Mouse (Mus musculus) midbrain, embryonic 11.5 days (tissue): Measurements from ENCODE around the gene Tedc1. TPM values are rescaled to one million over a fixed set of nuclear protein-coding genes. Genes with fewer than 3 reads are reported as not detected.

Source experiments
- ATAC-seq: fragments of 200-750 bp; cut with Nextera tagmentation; 2 replicates; pipeline ENCODE4 v1.8.0; 2017; ENCODE audit warnings: moderate TSS enrichment, moderate library complexity; ENCODE audit not compliant: low FRiP score
- DNase-seq: peaks from one replicate; pipeline ENCODE4 v3.0.0; 2015; ENCODE audit warnings: low spot score; ENCODE audit errors: missing footprints
- H3K27ac ChIP-seq: fragments of 300-500 bp; sonication (generic); 2 replicates; pipeline ENCODE4 v1.5.1; 2014; ENCODE audit warnings: low read depth, low read length
- H3K27me3 ChIP-seq: fragments of 300-500 bp; sonication (generic); 2 replicates; pipeline ENCODE4 v1.6.1; 2014; ENCODE audit warnings: mild to moderate bottlenecking, low read length, moderate library complexity, mixed read lengths; ENCODE audit not compliant: control insufficient read depth, insufficient read depth
- H3K36me3 ChIP-seq: fragments of 300-500 bp; sonication (generic); 2 replicates; pipeline ENCODE4 v1.6.1; 2014; ENCODE audit warnings: mild to moderate bottlenecking, low read length, moderate library complexity, mixed read lengths; ENCODE audit not compliant: control insufficient read depth, insufficient read depth
- H3K4me1 ChIP-seq: fragments of 300-500 bp; sonication (generic); 2 replicates; pipeline ENCODE4 v1.6.1; 2014; ENCODE audit warnings: low read length; ENCODE audit not compliant: control insufficient read depth, insufficient read depth
- H3K4me2 ChIP-seq: fragments of 300-500 bp; sonication (generic); 2 replicates; pipeline ENCODE4 v1.6.1; 2014; ENCODE audit warnings: mild to moderate bottlenecking, moderate library complexity
- H3K4me3 ChIP-seq: fragments of 300-500 bp; sonication (generic); 2 replicates; pipeline ENCODE4 v1.5.1; 2014; ENCODE audit warnings: low read depth, low read length
- H3K9ac ChIP-seq: fragments of 300-500 bp; sonication (generic); 2 replicates; pipeline ENCODE4 v1.6.1; 2014; ENCODE audit warnings: low read length
- H3K9me3 ChIP-seq: fragments of 300-500 bp; sonication (generic); 2 replicates; pipeline ENCODE4 v1.6.1; 2016; ENCODE audit warnings: low read length; ENCODE audit not compliant: control insufficient read depth
- WGBS: fragments of 180-500 bp; shearing (Covaris S2); extraction: QIAGEN DNeasy Blood & Tissue Kit; methylation state at CpG from one replicate; pipeline ENCODE4 v1.1.7; 2014; 5-methylcytosine and 5-hydroxymethylcytosine counted together
- polyA plus RNA-seq: library from polyadenylated mRNA; unstranded; fragments of >200 nt; fragmentation: Nextera tagmentation; extraction: Ambion mirVana; gene quantifications from 2 replicates; pipeline ENCODE4 v1.2.1, GENCODE M21; 2014

Tedc1 gene
- polyA plus RNA-seq, 1 experiment from 2014 or later, result 31.5 TPM

DNA sequence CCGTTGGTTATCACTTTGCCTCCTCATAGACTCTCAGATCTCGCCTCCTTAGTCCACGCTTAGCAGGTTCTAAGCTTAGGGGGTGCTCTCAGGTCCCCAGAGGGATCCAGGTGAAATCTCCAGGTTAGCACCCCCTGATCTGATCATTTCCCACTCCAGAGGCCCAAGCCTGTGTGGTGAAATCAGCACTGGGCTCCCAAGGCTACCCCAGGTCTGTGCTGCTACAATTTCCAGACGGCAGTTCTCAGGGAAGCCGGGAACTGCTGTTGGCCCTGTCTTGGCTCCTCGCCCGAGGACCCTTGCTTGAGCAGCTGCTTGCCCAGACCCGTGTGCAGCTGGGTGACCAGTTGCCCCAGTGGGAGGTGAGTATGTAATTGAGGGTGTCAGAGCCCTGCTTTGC, 781 bp downstream of the Tedc1 start:
- Histone ChIP-seq H3K27ac (no peak overlapping the region), H3K27me3 (peaks cover 6% of the 10 kb centered on the region; the same call in 1 of the 2 replicates), H3K9ac (peak overlapping the region; percentile 71), H3K4me3 (peak overlapping the region; percentile 70), H3K4me2 (peak overlapping the region; percentile 82), H3K36me3 (no peaks in the 10 kb centered on the region), H3K4me1 (peaks cover 20% of the 10 kb centered on the region), H3K9me3 (no peaks in the 10 kb centered on the region)
- DNase-seq (no peak), ATAC-seq (no peak)
- 39% methylated on average over 8 of the region's 8 CpGs for WGBS

DNA sequence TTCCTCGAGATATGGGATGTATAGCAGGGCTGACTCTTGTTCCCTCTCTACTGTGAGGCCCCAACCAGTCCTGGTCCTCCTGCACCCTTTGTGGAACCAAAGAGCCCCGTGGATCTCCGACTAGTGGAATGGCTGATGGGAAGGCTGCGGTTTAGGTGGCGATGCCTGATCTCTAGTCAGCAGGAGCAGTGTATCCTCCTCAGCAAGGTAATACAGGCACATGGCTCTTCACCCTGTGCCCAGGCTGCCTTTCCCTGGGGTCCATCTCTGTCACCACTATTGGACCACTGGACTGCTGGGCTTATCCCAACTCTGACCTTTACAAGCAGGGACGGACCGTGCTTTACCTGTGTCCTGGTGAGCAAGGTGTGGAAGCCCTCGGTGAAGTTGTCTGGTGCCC, 1.3 kb downstream of the Tedc1 start:
- no peaks in the 10 kb centered on the region for H3K9me3 ChIP-seq
- 91% methylated on average over 8 of the region's 8 CpGs for WGBS
- H3K27me3 ChIP-seq, result peaks cover 4% of the 10 kb centered on the region; the same call in 1 of the 2 replicates
- DNase-seq (no peak), ATAC-seq (no peak)
- H3K9ac ChIP-seq, result peak overlapping the region; percentile 71; the same call in 1 of the 2 replicates
- peak overlapping the region; percentile 82; the same call in 1 of the 2 replicates for H3K4me2 ChIP-seq
- H3K4me3 ChIP-seq, result no peak overlapping the region
- H3K36me3 ChIP-seq, result peaks cover under 1% of the 10 kb centered on the region; the same call in 1 of the 2 replicates
- H3K4me1 ChIP-seq, result peaks cover 17% of the 10 kb centered on the region
- H3K27ac ChIP-seq, result no peak overlapping the region

DNA sequence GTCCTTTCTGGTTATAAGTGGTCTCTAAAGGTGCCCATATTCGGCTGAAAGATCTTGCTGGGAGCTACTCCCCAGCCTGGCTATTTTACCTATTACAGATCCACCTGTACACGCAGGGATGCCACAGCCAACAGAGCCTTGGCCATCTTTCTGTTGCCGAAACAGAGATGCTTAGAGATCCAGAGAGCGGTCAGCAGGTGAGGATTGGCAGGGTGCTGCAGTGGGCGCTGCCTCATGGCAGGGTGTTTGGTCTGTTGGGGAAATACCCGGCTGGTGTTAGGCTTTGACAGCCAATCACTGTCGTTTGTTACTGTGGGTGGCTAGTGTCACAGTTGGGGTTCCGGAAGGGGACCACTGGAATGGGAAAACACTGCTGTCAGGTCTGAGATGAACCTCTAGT, 1.8 kb downstream of the Tedc1 start:
- peaks cover 17% of the 10 kb centered on the region for H3K4me1 ChIP-seq
- no peak overlapping the region for H3K4me2 ChIP-seq
- peaks cover 3% of the 10 kb centered on the region for H3K36me3 ChIP-seq
- no peak overlapping the region for H3K27ac ChIP-seq
- H3K4me3 ChIP-seq, result no peak overlapping the region
- ATAC-seq (no peak), DNase-seq (no peak)
- no peaks in the 10 kb centered on the region for H3K9me3 ChIP-seq
- WGBS, result 92% methylated on average over 8 of the region's 8 CpGs
- H3K9ac ChIP-seq, result no peak overlapping the region
- H3K27me3 ChIP-seq, result peaks cover 2% of the 10 kb centered on the region; the same call in 1 of the 2 replicates

DNA sequence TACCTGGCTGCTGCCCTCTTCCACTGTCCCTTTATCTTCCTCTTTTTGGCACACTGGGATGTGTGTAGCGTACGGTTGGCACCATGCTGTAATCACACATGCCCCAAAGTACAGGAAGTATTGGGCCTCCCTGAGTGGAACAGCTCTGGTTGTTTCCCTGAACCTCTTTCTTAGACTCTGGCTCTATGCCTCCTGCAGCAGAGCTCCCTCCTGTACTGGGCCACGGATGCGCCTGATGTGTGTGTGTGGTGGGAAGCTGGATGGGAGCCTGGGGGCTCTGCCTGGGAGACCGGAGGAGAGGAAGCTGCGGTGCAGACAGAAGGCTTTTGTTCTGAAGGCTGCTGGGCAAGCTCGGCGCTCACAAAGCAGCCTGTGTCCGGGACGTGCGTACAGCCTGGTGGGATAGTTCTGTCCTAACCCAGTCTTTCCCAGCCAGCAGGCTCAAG, 7.4 kb downstream of the Tedc1 start:
- H3K27me3 ChIP-seq, result no peaks in the 10 kb centered on the region
- peak; percentile 31; the same call in 1 of the 2 replicates for ATAC-seq
- no peak overlapping the region for H3K4me2 ChIP-seq
- no peak overlapping the region for H3K9ac ChIP-seq
- WGBS, result 87% methylated on average over 11 of the region's 11 CpGs
- H3K4me1 ChIP-seq, result no peaks in the 10 kb centered on the region
- DNase-seq, result no peak
- 0 out of 2 replicates have a peak overlapping the region, but pooled peaks have one; percentile 25 for H3K27ac ChIP-seq
- no peak overlapping the region for H3K4me3 ChIP-seq
- no peaks in the 10 kb centered on the region for H3K9me3 ChIP-seq
- H3K36me3 ChIP-seq, result peaks cover 7% of the 10 kb centered on the region

DNA sequence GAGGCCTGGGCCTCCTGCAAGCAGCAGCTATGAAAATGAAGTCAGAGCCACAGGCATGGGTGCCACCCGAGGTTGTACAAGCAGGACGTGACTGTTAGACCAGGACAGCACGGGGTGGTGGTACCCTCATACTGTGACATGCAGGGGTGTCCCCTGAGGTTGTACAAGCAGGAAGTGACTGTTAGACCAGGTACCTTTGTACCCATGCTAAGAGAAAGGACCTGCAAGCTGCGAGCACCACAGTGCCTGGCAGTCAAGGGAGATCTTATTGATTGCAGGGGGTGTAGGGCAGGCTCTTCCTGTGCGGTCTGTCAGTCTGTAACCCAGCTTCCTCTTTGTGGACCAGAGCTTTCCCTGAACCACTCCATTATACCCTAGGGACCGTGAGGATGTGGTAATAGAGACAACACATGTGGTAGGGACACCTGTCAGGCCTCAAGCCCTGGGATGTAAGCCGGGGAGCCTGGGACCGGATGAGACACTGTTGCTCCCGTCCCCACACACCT, 11.9 kb downstream of the Tedc1 start:
- Histone ChIP-seq H3K9me3 (no peaks in the 10 kb centered on the region), H3K4me1 (no peaks in the 10 kb centered on the region), H3K9ac (no peak overlapping the region), H3K4me2 (no peak overlapping the region), H3K27ac (no peak overlapping the region), H3K27me3 (no peaks in the 10 kb centered on the region), H3K36me3 (peaks cover 4% of the 10 kb centered on the region), H3K4me3 (no peak overlapping the region)
- 87% methylated on average over 9 of the region's 9 CpGs for WGBS
- no peak for ATAC-seq
- DNase-seq, result no peak

DNA sequence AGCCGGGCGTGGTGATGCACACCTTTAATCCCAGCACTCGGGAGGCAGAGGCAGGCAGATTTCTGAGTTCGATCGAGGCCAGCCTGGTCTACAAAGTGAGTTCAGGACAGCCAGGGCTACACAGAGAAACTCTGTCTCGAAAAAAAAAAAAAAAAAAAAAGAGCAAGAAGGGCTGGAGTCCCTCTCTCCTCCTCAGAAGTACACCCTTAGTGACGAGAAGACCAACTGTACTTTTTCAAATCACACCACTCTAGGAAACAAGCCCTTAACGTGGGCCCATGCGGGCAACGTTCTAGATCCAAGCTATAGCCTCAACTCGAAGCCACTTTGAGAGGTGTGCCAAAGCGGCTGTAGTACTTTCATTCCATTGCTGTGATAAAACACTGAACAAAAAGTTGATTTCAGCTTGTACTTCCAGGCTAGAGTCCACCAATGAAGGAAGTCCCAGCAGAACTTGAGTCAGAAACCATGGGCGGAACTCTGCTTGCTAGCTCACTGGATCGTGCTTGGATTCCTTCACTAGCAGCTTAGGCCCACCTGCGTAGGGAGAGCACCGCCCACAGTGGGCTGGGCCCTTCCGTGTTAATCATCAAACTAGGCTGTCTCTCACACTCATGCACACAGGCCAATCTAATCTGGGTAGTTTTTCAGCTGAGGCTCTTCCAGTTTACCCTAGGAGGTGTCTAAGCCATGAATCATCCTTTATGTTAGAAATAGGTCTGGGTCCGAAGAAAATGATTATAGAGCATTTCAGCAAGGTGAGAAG, 20.9 kb downstream of the Tedc1 start:
- no peaks in the 10 kb centered on the region for H3K4me1 ChIP-seq
- H3K36me3 ChIP-seq, result no peaks in the 10 kb centered on the region
- no peaks in the 10 kb centered on the region for H3K27me3 ChIP-seq
- H3K9me3 ChIP-seq, result no peaks in the 10 kb centered on the region
- DNase-seq, result no peak
- ATAC-seq, result no peak
- no peak overlapping the region for H3K9ac ChIP-seq
- no peak overlapping the region for H3K4me3 ChIP-seq
- WGBS, result 90% methylated on average over 18 of the region's 18 CpGs
- H3K4me2 ChIP-seq, result no peak overlapping the region
- no peak overlapping the region for H3K27ac ChIP-seq

DNA sequence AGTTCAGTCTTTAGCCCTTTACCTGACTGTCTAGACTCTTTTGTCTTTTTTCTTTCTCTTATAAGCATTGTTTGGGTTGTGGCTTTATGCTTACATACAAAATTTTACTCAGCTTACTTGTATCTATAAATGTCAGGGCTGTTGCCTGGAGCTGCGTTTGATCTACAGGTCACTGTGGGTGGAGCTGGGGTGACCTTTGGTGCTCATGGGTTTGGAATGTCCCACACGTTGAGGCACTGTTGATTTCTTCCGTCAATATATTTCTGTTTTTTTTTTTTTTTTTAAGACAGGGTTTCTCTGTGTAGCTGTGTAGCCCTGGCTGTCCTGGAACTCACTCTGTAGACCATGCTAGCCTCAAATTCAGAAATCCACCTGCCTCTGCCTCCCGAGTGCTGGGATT, 24.8 kb downstream of the Tedc1 start:
- no peak overlapping the region for H3K4me3 ChIP-seq

DNA sequence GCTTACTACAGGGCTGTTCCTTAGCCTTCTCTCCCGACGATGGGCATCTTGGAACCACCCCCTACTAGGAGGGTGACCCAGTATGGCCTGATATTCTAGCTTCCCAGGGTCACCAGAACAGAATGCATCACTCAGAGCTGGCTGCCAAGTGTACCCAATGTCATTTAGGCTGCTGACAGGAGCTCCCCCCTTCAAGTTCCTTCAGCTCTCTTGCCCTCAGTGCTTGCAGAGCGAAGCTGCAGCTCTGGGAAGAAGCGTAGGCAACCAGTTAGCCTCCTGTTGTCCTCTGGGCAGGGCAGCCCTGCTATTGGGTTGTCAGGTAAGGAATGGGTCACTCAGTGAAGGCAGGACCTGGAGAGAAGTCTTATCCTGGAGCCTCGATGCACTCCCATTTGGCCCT, 28.7 kb downstream of the Tedc1 start:
- H3K4me1 ChIP-seq, result peaks cover 17% of the 10 kb centered on the region
- peaks cover 8% of the 10 kb centered on the region for H3K36me3 ChIP-seq
- 59% methylated on average over 5 of the region's 5 CpGs for WGBS
- H3K9ac ChIP-seq, result peak overlapping the region; percentile 82; the same call in 1 of the 2 replicates
- H3K4me2 ChIP-seq, result peak overlapping the region; percentile 77; the same call in 1 of the 2 replicates
- no peak overlapping the region for H3K27ac ChIP-seq
- DNase-seq, result no peak
- no peak for ATAC-seq
- H3K4me3 ChIP-seq, result no peak overlapping the region
- H3K27me3 ChIP-seq, result peaks cover 2% of the 10 kb centered on the region; the same call in 1 of the 2 replicates
- no peaks in the 10 kb centered on the region for H3K9me3 ChIP-seq

More for the DNA sequence above, 24.8 kb downstream of the Tedc1 start:
- no peak overlapping the region for H3K27ac ChIP-seq
- 71% methylated on average over 4 of the region's 4 CpGs for WGBS
- H3K4me1 ChIP-seq, result peaks cover 2% of the 10 kb centered on the region; the same call in 1 of the 2 replicates
- H3K36me3 ChIP-seq, result no peaks in the 10 kb centered on the region
- no peak overlapping the region for H3K9ac ChIP-seq
- H3K9me3 ChIP-seq, result no peaks in the 10 kb centered on the region
- H3K4me2 ChIP-seq, result no peak overlapping the region
- no peak for DNase-seq
- ATAC-seq, result no peak
- H3K27me3 ChIP-seq, result peaks cover 2% of the 10 kb centered on the region; the same call in 1 of the 2 replicates
